Mouse (Mus musculus): ENCODE data around the gene B4galt2. TPM values are rescaled to one million over a fixed set of nuclear protein-coding genes. Genes with fewer than 3 reads are reported as not detected.

B4galt2 gene
- polyA plus RNA-seq, 1 experiment from 2014 or later: 31.8 TPM

GRCm38 (mm10) chr4:117923450-117923849, 40.2 kb upstream of the B4galt2 start:
- WGBS: 13% methylated on average over 2 of the region's 2 CpGs
- Histone ChIP-seq H3K4me2 (no peak overlapping the region), H3K27me3 (ENCODE audit: insufficient read depth, low read length) (peaks cover 29% of the 10 kb centered on the region), H3K4me3 (ENCODE audit: low read depth, low read length) (no peak overlapping the region), H3K4me1 (ENCODE audit: insufficient read depth) (peaks cover 11% of the 10 kb centered on the region), H3K27ac (ENCODE audit: low read depth) (no peak overlapping the region), H3K9me3 (ENCODE audit: low read depth, low read length) (no peaks in the 10 kb centered on the region), H3K9ac (no peak overlapping the region), H3K36me3 (ENCODE audit: insufficient read depth) (no peaks in the 10 kb centered on the region)
- ATAC-seq (ENCODE audit: insufficient read depth) (0 out of 2 replicates have a peak, but pooled peaks have one; percentile 22), DNase-seq (peak; percentile 69)
- no peak for TF ChIP-seq CTCF (IDR thresholded peaks at IDR 0.05; ENCODE audit: low read depth)

DNA sequence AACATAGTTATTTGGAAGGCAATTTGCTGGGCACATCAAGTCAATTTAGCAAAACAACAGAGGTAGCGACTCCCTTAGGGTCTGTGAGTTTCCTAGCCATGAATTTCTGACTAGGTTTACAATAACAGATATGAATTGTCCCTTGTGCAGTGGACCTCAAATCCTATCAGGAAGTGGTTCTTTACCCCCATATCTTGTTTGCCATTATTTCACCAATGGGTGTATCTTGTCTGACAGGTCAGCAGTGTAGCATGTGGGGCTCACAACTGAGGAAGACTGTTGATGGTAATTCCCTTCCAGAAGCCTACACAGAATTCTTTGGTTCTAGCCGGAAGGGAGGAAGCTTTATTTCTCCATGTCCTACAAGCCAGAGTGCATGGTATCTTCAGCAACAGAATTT, 38.1 kb upstream of the B4galt2 start:
- no peak for DNase-seq
- ATAC-seq (ENCODE audit: insufficient read depth): no peak
- Histone ChIP-seq H3K27ac (ENCODE audit: low read depth) (no peak overlapping the region), H3K4me3 (ENCODE audit: low read depth, low read length) (no peak overlapping the region), H3K9me3 (ENCODE audit: low read depth, low read length) (no peaks in the 10 kb centered on the region), H3K27me3 (ENCODE audit: insufficient read depth, low read length) (peaks cover 9% of the 10 kb centered on the region), H3K36me3 (ENCODE audit: insufficient read depth) (no peaks in the 10 kb centered on the region), H3K4me2 (no peak overlapping the region), H3K4me1 (ENCODE audit: insufficient read depth) (peaks cover 2% of the 10 kb centered on the region; the same call in 1 of the 2 replicates), H3K9ac (no peak overlapping the region)
- WGBS: 87% methylated on average over 2 of the region's 2 CpGs
- TF ChIP-seq CTCF (IDR thresholded peaks at IDR 0.05; ENCODE audit: low read depth): no peak

GRCm38 (mm10) chr4:117918762-117919161, 35.5 kb upstream of the B4galt2 start:
- Histone ChIP-seq H3K4me1 (ENCODE audit: insufficient read depth) (peaks cover 9% of the 10 kb centered on the region; the same call in 1 of the 2 replicates), H3K4me2 (no peak overlapping the region), H3K36me3 (ENCODE audit: insufficient read depth) (no peaks in the 10 kb centered on the region), H3K4me3 (ENCODE audit: low read depth, low read length) (no peak overlapping the region), H3K9me3 (ENCODE audit: low read depth, low read length) (no peaks in the 10 kb centered on the region), H3K27ac (ENCODE audit: low read depth) (no peak overlapping the region; the same call in 1 of the 2 replicates), H3K9ac (no peak overlapping the region), H3K27me3 (ENCODE audit: insufficient read depth, low read length) (no peaks in the 10 kb centered on the region)
- TF ChIP-seq CTCF (IDR thresholded peaks at IDR 0.05; ENCODE audit: low read depth): no peak
- no peak for DNase-seq
- WGBS: 81% methylated on average over 5 of the region's 5 CpGs
- ATAC-seq (ENCODE audit: insufficient read depth): no peak

GRCm38 (mm10) chr4:117918261-117918660, 35.0 kb upstream of the B4galt2 start:
- Histone ChIP-seq H3K4me2 (no peak overlapping the region), H3K27ac (ENCODE audit: low read depth) (peak overlapping the region; percentile 14; the same call in 1 of the 2 replicates), H3K27me3 (ENCODE audit: insufficient read depth, low read length) (no peaks in the 10 kb centered on the region), H3K9ac (no peak overlapping the region), H3K4me3 (ENCODE audit: low read depth, low read length) (no peak overlapping the region), H3K9me3 (ENCODE audit: low read depth, low read length) (no peaks in the 10 kb centered on the region), H3K36me3 (ENCODE audit: insufficient read depth) (no peaks in the 10 kb centered on the region), H3K4me1 (ENCODE audit: insufficient read depth) (peaks cover 14% of the 10 kb centered on the region)
- DNase-seq: peak; percentile 75
- ATAC-seq (ENCODE audit: insufficient read depth): no peak
- WGBS: 49% methylated on average over 3 of the region's 3 CpGs
- TF ChIP-seq CTCF (IDR thresholded peaks at IDR 0.05; ENCODE audit: low read depth): no peak

DNA sequence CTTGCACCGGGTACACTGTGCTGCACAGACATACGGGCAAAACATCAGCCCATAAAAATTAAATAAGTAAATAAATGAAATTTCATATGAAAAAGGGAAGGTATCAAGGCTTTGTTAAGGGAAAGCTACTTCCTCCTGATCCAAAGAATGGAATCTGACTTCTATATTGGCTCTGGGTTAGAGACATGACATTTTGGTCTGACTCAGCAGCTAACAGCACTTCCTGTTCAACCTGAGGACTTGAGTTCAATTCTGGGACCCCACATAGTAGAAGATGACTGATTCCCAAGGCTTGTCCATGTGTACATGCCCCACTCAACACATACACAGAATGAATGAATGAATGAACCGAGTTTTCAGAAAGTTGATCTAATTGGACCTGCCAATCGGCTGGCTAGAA, 34.6 kb upstream of the B4galt2 start:
- no peaks in the 10 kb centered on the region for H3K9me3 ChIP-seq (ENCODE audit: low read depth, low read length)
- no peak for ATAC-seq (ENCODE audit: insufficient read depth)
- H3K4me1 ChIP-seq (ENCODE audit: insufficient read depth): peaks cover 18% of the 10 kb centered on the region
- peak overlapping the region; percentile 9; the same call in 1 of the 2 replicates for H3K27ac ChIP-seq (ENCODE audit: low read depth)
- no peaks in the 10 kb centered on the region for H3K27me3 ChIP-seq (ENCODE audit: insufficient read depth, low read length)
- H3K36me3 ChIP-seq (ENCODE audit: insufficient read depth): no peaks in the 10 kb centered on the region
- TF ChIP-seq CTCF (IDR thresholded peaks at IDR 0.05; ENCODE audit: low read depth): no peak
- 86% methylated on average over 4 of the region's 4 CpGs for WGBS
- H3K4me2 ChIP-seq: no peak overlapping the region
- no peak overlapping the region for H3K9ac ChIP-seq
- no peak for DNase-seq
- H3K4me3 ChIP-seq (ENCODE audit: low read depth, low read length): no peak overlapping the region

GRCm38 (mm10) chr4:117917402-117917801, 34.1 kb upstream of the B4galt2 start:
- no peaks in the 10 kb centered on the region for H3K9me3 ChIP-seq (ENCODE audit: low read depth, low read length)
- no peaks in the 10 kb centered on the region; the same call in 1 of the 2 replicates for H3K36me3 ChIP-seq (ENCODE audit: insufficient read depth)
- WGBS: 86% methylated on average over 4 of the region's 4 CpGs
- no peak for ATAC-seq (ENCODE audit: insufficient read depth)
- no peak for DNase-seq
- H3K4me2 ChIP-seq: no peak overlapping the region
- H3K27me3 ChIP-seq (ENCODE audit: insufficient read depth, low read length): no peaks in the 10 kb centered on the region
- TF ChIP-seq CTCF (IDR thresholded peaks at IDR 0.05; ENCODE audit: low read depth): no peak
- H3K9ac ChIP-seq: no peak overlapping the region
- H3K4me1 ChIP-seq (ENCODE audit: insufficient read depth): peaks cover 19% of the 10 kb centered on the region
- H3K27ac ChIP-seq (ENCODE audit: low read depth): no peak overlapping the region
- H3K4me3 ChIP-seq (ENCODE audit: low read depth, low read length): no peak overlapping the region

GRCm38 (mm10) chr4:117916386-117916785, 33.1 kb upstream of the B4galt2 start:
- Histone ChIP-seq H3K4me3 (ENCODE audit: low read depth, low read length) (peak overlapping the region; percentile 81; the same call in 1 of the 2 replicates), H3K27ac (ENCODE audit: low read depth) (no peak overlapping the region), H3K27me3 (ENCODE audit: insufficient read depth, low read length) (no peaks in the 10 kb centered on the region), H3K9me3 (ENCODE audit: low read depth, low read length) (no peaks in the 10 kb centered on the region), H3K4me1 (ENCODE audit: insufficient read depth) (peaks cover 19% of the 10 kb centered on the region), H3K9ac (no peak overlapping the region), H3K4me2 (peak overlapping the region; percentile 99), H3K36me3 (ENCODE audit: insufficient read depth) (peaks cover 10% of the 10 kb centered on the region)
- DNase-seq (no peak), ATAC-seq (ENCODE audit: insufficient read depth) (no peak)
- WGBS: 63% methylated on average over 5 of the region's 5 CpGs
- TF ChIP-seq CTCF (IDR thresholded peaks at IDR 0.05; ENCODE audit: low read depth): no peak

Data from lung, embryonic 14.5 days (tissue).